Mouse (Mus musculus): ENCODE data around the gene Shc1. TPM values are rescaled to one million over a fixed set of nuclear protein-coding genes. Genes with fewer than 3 reads are reported as not detected.

Shc1 gene
- polyA plus RNA-seq, 1 experiment from 2014 or later = 24.4 TPM

- no peaks in the 10 kb centered on the region for H3K36me3 ChIP-seq
- no peaks in the 10 kb centered on the region for H3K9me3 ChIP-seq
- H3K4me2 ChIP-seq = no peak overlapping the region
- H3K4me1 ChIP-seq (replicated peaks) = peaks cover 26% of the 10 kb centered on the region
- H3K9ac ChIP-seq = no peak overlapping the region
- no peak overlapping the region for H3K4me3 ChIP-seq
- 0 out of 2 replicates have a peak, but pooled peaks cover 13% of the 10 kb centered on the region for H3K27me3 ChIP-seq
- no peak for ATAC-seq (ENCODE audit: low FRiP score)
- H3K27ac ChIP-seq = no peak overlapping the region
- 90% methylated on average over 5 of the region's 5 CpGs for WGBS
Measured at GRCm38 (mm10) chr3:89383651-89384255, 34.5 kb upstream of the Shc1 start.

GRCm38 (mm10) chr3:89384331-89385076 is 33.7 kb upstream of the Shc1 start:
- H3K4me1 ChIP-seq (replicated peaks) = peaks cover 18% of the 10 kb centered on the region
- H3K36me3 ChIP-seq = no peaks in the 10 kb centered on the region
- no peak overlapping the region for H3K9ac ChIP-seq
- H3K4me3 ChIP-seq = no peak overlapping the region
- H3K27me3 ChIP-seq = 0 out of 2 replicates have a peak, but pooled peaks cover 13% of the 10 kb centered on the region
- H3K4me2 ChIP-seq = no peak overlapping the region
- no peak overlapping the region for H3K27ac ChIP-seq
- no peaks in the 10 kb centered on the region for H3K9me3 ChIP-seq
- no peak for ATAC-seq (ENCODE audit: low FRiP score)
- WGBS = 73% methylated on average over 12 of the region's 12 CpGs

DNA sequence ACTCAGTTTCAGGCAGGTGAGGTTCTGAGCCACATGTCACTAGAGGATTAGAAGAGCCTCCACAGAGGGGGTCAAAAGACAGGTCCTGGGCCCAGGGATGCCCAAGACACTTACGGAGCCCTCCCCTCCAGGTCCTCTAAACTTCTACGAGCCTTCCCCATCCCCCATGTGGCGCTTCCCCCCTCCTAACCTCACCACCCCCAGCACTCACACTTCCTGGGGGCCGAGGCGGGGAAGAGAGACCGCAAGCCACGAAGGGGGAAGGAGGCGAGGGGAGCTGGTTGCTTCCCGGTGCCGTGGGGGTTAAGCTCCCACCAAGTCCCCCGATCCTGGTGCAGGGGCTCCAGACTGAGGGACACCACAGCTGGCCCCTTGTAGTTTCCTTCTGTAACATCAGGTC is 32.8 kb upstream of the Shc1 start:
- H3K9ac ChIP-seq = no peak overlapping the region
- 60% methylated on average over 11 of the region's 11 CpGs for WGBS
- no peaks in the 10 kb centered on the region for H3K9me3 ChIP-seq
- H3K27ac ChIP-seq = no peak overlapping the region
- ATAC-seq (ENCODE audit: low FRiP score) = no peak
- H3K4me1 ChIP-seq (replicated peaks) = peaks cover 21% of the 10 kb centered on the region
- H3K4me3 ChIP-seq = no peak overlapping the region
- H3K4me2 ChIP-seq = no peak overlapping the region
- no peaks in the 10 kb centered on the region for H3K36me3 ChIP-seq
- H3K27me3 ChIP-seq = peaks cover 13% of the 10 kb centered on the region; the same call in 1 of the 2 replicates

- ATAC-seq (ENCODE audit: low FRiP score) = no peak
- Histone ChIP-seq H3K4me2 (no peak overlapping the region), H3K36me3 (no peaks in the 10 kb centered on the region), H3K4me1 (replicated peaks) (peaks cover 33% of the 10 kb centered on the region), H3K9me3 (no peaks in the 10 kb centered on the region), H3K27me3 (peaks cover 16% of the 10 kb centered on the region), H3K4me3 (no peak overlapping the region), H3K27ac (no peak overlapping the region), H3K9ac (0 out of 2 replicates have a peak overlapping the region, but pooled peaks have one; percentile 13)
- 53% methylated on average over 17 of the region's 17 CpGs for WGBS
Measured at GRCm38 (mm10) chr3:89386438-89387420, 31.5 kb upstream of the Shc1 start.

- Histone ChIP-seq H3K4me2 (no peak overlapping the region), H3K4me1 (replicated peaks) (peaks cover 42% of the 10 kb centered on the region), H3K27ac (no peak overlapping the region), H3K27me3 (peaks cover 25% of the 10 kb centered on the region), H3K9me3 (no peaks in the 10 kb centered on the region), H3K9ac (no peak overlapping the region), H3K36me3 (no peaks in the 10 kb centered on the region), H3K4me3 (no peak overlapping the region)
- WGBS = 76% methylated on average over 11 of the region's 11 CpGs
- ATAC-seq (ENCODE audit: low FRiP score) = no peak
Measured at GRCm38 (mm10) chr3:89387632-89388031, 30.6 kb upstream of the Shc1 start.

DNA sequence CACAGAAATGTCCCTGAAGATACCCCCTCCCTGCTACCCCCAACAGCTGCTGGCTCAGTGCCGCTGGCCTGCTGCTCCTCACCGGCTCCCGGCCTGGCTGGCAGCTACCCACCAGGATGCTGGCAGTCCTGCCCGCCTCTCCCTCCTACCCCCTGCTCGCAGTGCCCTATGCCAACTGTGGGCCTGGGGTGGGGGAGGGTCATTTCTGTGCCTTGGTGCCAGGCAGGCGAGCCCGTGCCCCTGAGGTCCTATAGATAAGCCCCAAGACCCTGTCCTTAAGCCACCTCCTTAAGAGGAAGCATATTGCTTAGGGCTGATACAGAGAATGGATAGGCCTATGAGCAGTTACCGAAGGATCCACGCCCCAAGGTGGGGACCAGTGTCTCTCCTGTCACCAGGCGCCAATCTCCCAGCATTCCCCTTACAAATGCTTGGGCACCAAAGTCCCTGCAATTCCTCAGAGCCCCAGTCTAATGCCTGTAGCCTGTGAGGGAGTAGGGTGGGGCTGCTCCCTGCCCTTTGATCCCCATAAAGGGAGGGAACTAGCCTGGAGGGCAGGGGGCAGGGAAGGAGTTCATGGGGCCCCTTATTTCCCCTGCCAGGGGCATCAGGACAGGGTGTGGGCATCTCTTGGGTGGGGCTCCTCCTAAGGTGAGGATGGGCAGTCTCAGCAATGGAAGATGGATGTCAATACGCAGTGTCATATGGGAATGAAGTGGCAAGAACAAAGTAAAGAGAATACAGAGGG is 29.9 kb upstream of the Shc1 start:
- 77% methylated on average over 10 of the region's 11 CpGs for WGBS
- no peak overlapping the region for H3K4me2 ChIP-seq
- H3K27ac ChIP-seq = no peak overlapping the region
- ATAC-seq (ENCODE audit: low FRiP score) = peak; percentile 10; the same call in 1 of the 2 replicates
- peaks cover 30% of the 10 kb centered on the region for H3K27me3 ChIP-seq
- H3K9me3 ChIP-seq = no peaks in the 10 kb centered on the region
- peaks cover 49% of the 10 kb centered on the region for H3K4me1 ChIP-seq (replicated peaks)
- no peaks in the 10 kb centered on the region for H3K36me3 ChIP-seq
- no peak overlapping the region for H3K9ac ChIP-seq
- no peak overlapping the region for H3K4me3 ChIP-seq

GRCm38 (mm10) chr3:89388901-89389740 is 29.1 kb upstream of the Shc1 start:
- peaks cover 36% of the 10 kb centered on the region for H3K27me3 ChIP-seq
- no peak overlapping the region for H3K27ac ChIP-seq
- no peak overlapping the region for H3K4me2 ChIP-seq
- H3K9me3 ChIP-seq = no peaks in the 10 kb centered on the region
- no peak overlapping the region for H3K9ac ChIP-seq
- 0 out of 2 replicates have a peak, but pooled peaks have one; percentile 5 for ATAC-seq (ENCODE audit: low FRiP score)
- peaks cover 57% of the 10 kb centered on the region for H3K4me1 ChIP-seq (replicated peaks)
- H3K4me3 ChIP-seq = no peak overlapping the region
- H3K36me3 ChIP-seq = no peaks in the 10 kb centered on the region
- WGBS = 79% methylated on average over 6 of the region's 6 CpGs

DNA sequence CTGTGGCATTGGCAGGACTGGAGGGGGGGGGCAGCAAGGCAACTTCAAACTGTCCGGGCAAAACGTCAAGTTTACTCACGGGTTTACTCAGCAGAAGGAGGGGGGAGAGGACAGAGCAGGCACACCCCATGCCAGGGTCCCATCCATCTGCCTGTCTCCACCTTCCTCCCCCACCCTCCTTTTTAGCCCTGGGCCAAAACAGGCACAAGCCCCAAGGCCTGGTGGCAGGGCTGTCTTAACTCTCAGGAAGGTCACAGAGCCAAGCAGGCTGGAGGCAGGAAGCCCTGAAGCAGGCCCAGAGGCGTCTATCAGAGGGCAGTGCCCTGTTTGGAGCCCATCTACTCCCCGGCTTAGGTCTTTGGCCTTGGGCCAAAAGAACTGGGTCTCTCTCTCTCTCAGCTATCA is 28.1 kb upstream of the Shc1 start:
- 52% methylated on average over 5 of the region's 5 CpGs for WGBS
- Histone ChIP-seq H3K27ac (no peak overlapping the region), H3K4me3 (no peak overlapping the region), H3K36me3 (no peaks in the 10 kb centered on the region), H3K4me2 (no peak overlapping the region), H3K27me3 (peaks cover 45% of the 10 kb centered on the region), H3K4me1 (replicated peaks) (peaks cover 67% of the 10 kb centered on the region), H3K9ac (no peak overlapping the region), H3K9me3 (no peaks in the 10 kb centered on the region)
- ATAC-seq (ENCODE audit: low FRiP score) = no peak

GRCm38 (mm10) chr3:89390699-89391662 is 27.3 kb upstream of the Shc1 start:
- Histone ChIP-seq H3K9ac (peak overlapping the region; percentile 74), H3K27ac (no peak overlapping the region), H3K4me1 (replicated peaks) (peaks cover 76% of the 10 kb centered on the region), H3K36me3 (no peaks in the 10 kb centered on the region), H3K9me3 (no peaks in the 10 kb centered on the region), H3K4me2 (peak overlapping the region; percentile 99), H3K27me3 (peaks cover 50% of the 10 kb centered on the region), H3K4me3 (peak overlapping the region; percentile 52)
- 13% methylated on average over 18 of the region's 19 CpGs for WGBS
- no peak for ATAC-seq (ENCODE audit: low FRiP score)
